Mouse (Mus musculus) forebrain, embryonic 13.5 days (tissue): ENCODE measurements at regions not wholly inside any gene's neighbourhood (a gene's known extent, or its start where the extent isn't known, plus 50 kb on each side); places are given as distances from the start of the nearest gene placed in this dataset.
A peak's percentile ranks its signal among the peaks of the same experiment; 100 is the strongest.

Experiments
- ATAC-seq: fragments of 200-750 bp; cut with Nextera tagmentation; 2 replicates; pipeline ENCODE4 v1.8.0; 2017
- H3K27ac ChIP-seq: fragments of 300-500 bp; sonication (generic); 2 replicates; pipeline ENCODE4 v1.5.1; 2015; ENCODE audit warnings: inconsistent platforms, mild to moderate bottlenecking, moderate library complexity
- H3K27me3 ChIP-seq: fragments of 300-500 bp; sonication (generic); 2 replicates; pipeline ENCODE4 v1.6.1; 2015; ENCODE audit warnings: mild to moderate bottlenecking, inconsistent platforms
- H3K36me3 ChIP-seq: fragments of 300-500 bp; sonication (generic); 2 replicates; pipeline ENCODE4 v1.6.1; 2015; ENCODE audit warnings: mild to moderate bottlenecking, inconsistent platforms; ENCODE audit not compliant: poor library complexity, severe bottlenecking
- H3K4me1 ChIP-seq: fragments of 300-500 bp; sonication (generic); 2 replicates; pipeline ENCODE4 v1.6.1; 2015; ENCODE audit warnings: inconsistent platforms
- H3K4me2 ChIP-seq: fragments of 300-500 bp; sonication (generic); 2 replicates; pipeline ENCODE4 v1.6.1; 2015; ENCODE audit warnings: inconsistent platforms, mild to moderate bottlenecking, moderate library complexity
- H3K4me3 ChIP-seq: fragments of 300-500 bp; sonication (generic); 2 replicates; pipeline ENCODE4 v1.5.1; 2015; ENCODE audit warnings: mild to moderate bottlenecking, inconsistent platforms
- H3K9ac ChIP-seq: fragments of 300-500 bp; sonication (generic); 2 replicates; pipeline ENCODE4 v1.6.1; 2015; ENCODE audit warnings: mild to moderate bottlenecking, inconsistent platforms
- H3K9me3 ChIP-seq: fragments of 300-500 bp; sonication (generic); replicated peaks from 2 replicates; pipeline ENCODE4 v1.6.1; 2016; ENCODE audit warnings: inconsistent platforms
- WGBS: fragments of 180-500 bp; shearing (Covaris S2); methylation state at CpG from one replicate; pipeline ENCODE4 v1.1.7; 2015; 5-methylcytosine and 5-hydroxymethylcytosine counted together

DNA sequence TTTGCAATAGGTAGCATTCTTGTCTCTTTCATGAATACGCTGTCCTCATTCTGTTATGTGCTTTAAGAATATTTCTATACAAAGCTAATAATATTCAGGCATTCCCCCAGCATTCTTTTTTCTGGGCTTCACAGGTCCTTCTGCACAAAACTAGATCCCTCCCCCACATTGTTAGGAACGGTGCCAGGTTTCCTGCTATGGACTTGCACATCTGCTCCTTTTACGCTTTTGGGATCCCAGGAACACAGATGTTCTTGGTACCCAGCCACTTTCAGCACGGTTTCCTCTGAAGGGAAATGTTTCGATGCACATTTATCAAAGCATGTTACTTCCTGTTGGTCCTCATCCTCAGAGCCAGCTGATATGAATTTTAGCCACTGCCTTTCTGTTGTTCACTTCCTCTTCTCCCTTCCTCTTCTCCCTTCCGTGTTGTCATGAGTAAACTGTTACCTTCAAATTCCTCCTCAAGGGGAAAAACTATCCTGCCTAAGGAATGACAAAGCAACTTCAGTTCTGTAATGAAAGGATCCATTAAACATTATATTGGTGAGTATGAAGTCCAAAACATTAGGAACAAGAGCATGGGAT lies 209.9 kb upstream of the Gbe1 start:
- 48% methylated on average over 6 of the region's 6 CpGs for WGBS
- Histone ChIP-seq H3K4me1 (no peaks in the 10 kb centered on the region), H3K4me2 (no peak overlapping the region), H3K36me3 (no peaks in the 10 kb centered on the region), H3K27me3 (no peaks in the 10 kb centered on the region), H3K9me3 (no peaks in the 10 kb centered on the region), H3K27ac (no peak overlapping the region), H3K9ac (no peak overlapping the region), H3K4me3 (no peak overlapping the region)
- ATAC-seq: no peak

DNA sequence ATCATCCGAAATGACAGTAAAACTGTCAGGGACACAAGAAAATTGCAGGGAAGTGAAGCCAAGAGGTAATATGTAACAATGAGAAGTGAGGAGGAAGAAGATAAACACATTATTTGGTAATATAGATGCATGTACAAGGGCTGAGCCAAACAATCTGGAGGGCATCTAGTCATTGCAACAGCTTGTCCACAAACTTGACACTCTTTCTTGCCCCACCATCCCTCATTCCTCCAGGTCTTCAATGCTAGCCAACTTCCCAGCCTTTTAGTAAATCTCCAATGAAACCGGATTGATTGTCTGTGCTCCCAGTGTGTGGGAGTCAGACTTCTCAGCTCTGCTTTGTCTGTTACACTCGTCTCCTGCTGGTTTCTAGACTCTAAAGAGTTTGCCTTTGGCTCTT lies 172.3 kb upstream of the Gbe1 start:
- Histone ChIP-seq H3K36me3 (no peaks in the 10 kb centered on the region), H3K27ac (no peak overlapping the region), H3K4me1 (no peaks in the 10 kb centered on the region), H3K4me2 (no peak overlapping the region), H3K9ac (no peak overlapping the region), H3K4me3 (no peak overlapping the region), H3K27me3 (no peaks in the 10 kb centered on the region), H3K9me3 (no peaks in the 10 kb centered on the region)
- WGBS: 36% methylated on average over 3 of the region's 3 CpGs
- no peak for ATAC-seq

DNA sequence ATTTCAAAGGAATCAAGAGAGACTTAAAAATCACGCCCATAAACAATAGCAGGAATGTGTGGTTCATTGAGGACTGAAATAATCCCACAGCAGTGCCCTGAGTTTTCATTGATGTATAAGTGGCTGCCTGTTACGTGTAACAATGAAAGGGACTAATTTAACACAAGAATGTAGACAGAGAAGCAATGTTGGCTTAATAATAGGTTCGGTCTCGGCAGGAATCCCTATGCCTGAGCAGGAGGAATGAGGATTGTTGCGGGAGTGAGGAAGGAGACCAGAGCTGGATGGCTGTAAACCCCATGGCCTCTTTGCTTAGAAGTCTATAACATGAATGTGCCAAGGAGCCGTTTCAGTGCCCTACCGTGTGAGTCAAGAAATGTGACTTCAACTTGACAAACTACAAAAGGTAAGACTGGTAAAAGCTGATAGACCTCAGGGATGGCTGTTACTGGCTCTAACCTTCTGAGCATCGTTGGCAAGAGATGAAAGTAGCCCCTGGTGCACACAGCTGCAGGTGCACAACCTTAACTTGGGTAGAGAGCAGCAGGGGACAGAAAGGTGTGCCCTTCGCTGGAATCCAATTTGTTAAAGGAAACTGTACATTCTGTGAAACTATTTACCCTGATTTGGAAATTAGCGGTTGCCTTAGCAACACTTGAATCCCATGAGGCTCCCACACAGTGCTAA lies 165.9 kb upstream of the Gbe1 start:
- Histone ChIP-seq H3K4me2 (no peak overlapping the region), H3K36me3 (no peaks in the 10 kb centered on the region), H3K27ac (no peak overlapping the region), H3K27me3 (no peaks in the 10 kb centered on the region), H3K4me1 (peaks cover 11% of the 10 kb centered on the region), H3K9ac (no peak overlapping the region), H3K9me3 (no peaks in the 10 kb centered on the region), H3K4me3 (no peak overlapping the region)
- 15% methylated on average over 10 of the region's 10 CpGs for WGBS
- ATAC-seq: peak; percentile 84

DNA sequence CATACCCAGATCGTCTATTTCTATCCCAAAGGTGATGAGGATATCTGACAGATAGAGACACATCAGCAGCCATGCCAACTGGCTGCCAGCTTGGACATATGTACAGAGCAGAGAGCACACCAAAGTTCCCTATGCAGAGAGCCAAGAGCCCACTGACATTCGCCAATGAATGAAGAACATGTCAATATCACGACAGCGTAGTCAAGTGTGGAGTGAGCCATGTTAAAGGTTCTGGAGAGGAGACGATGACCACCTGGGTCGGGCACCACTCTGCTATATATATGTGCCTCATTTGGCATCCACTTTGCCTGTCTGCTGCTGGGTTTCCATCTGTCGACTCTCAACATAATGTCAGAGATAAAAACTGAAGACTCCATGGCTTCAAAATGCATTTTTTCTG lies 159.2 kb upstream of the Gbe1 start:
- peak; percentile 21; the same call in 1 of the 2 replicates for ATAC-seq
- Histone ChIP-seq H3K9ac (no peak overlapping the region), H3K27ac (no peak overlapping the region), H3K9me3 (no peaks in the 10 kb centered on the region), H3K4me3 (no peak overlapping the region), H3K27me3 (no peaks in the 10 kb centered on the region), H3K4me2 (no peak overlapping the region), H3K36me3 (no peaks in the 10 kb centered on the region), H3K4me1 (no peaks in the 10 kb centered on the region)
- WGBS: 92% methylated on average over 7 of the region's 7 CpGs

DNA sequence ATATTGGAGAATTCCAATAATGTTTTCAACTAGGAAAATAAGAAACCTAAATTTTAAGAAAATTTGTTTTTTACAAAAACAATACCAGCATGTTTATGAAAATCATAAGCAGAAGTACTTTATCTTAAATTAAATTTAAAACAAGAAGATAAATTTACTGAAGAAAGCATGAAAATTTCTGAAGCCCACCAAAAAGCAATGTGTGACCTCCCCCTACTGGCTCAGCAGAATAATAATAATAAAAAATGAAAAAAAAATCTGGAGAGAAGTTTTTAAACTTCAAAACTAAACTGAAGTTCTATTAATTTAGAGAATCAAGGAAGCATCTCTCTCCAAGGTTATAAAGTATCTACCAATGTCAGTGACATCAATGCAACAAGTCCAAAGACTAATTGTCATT lies 153.2 kb upstream of the Gbe1 start:
- Histone ChIP-seq H3K27ac (no peak overlapping the region), H3K4me2 (no peak overlapping the region), H3K4me3 (no peak overlapping the region), H3K27me3 (no peaks in the 10 kb centered on the region), H3K9ac (no peak overlapping the region), H3K9me3 (no peaks in the 10 kb centered on the region), H3K36me3 (no peaks in the 10 kb centered on the region), H3K4me1 (no peaks in the 10 kb centered on the region)
- no peak for ATAC-seq

DNA sequence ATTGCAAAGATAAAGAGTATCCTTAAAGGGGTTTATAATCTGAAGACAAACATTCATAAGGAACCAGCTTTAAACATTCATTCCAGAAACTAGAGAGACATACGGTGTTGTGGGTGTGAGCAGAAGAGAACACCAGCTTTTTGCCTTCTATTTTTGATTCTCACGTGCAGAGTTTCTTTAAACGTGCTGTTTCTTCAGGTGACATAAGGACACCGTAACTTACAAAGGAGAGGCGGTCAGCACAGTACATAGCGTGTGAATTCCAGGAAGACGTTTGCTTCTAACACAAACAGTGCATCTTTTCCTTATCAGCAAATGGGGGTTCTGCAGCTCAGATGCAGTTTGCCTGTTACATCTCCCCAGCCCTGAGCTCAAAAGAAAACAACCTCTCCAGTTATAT lies 138.6 kb upstream of the Gbe1 start:
- no peaks in the 10 kb centered on the region for H3K27me3 ChIP-seq
- H3K36me3 ChIP-seq: no peaks in the 10 kb centered on the region
- H3K9me3 ChIP-seq: no peaks in the 10 kb centered on the region
- 87% methylated on average over 7 of the region's 7 CpGs for WGBS
- H3K4me3 ChIP-seq: no peak overlapping the region
- no peak overlapping the region for H3K4me2 ChIP-seq
- no peaks in the 10 kb centered on the region for H3K4me1 ChIP-seq
- no peak overlapping the region for H3K9ac ChIP-seq
- H3K27ac ChIP-seq: no peak overlapping the region
- ATAC-seq: no peak

DNA sequence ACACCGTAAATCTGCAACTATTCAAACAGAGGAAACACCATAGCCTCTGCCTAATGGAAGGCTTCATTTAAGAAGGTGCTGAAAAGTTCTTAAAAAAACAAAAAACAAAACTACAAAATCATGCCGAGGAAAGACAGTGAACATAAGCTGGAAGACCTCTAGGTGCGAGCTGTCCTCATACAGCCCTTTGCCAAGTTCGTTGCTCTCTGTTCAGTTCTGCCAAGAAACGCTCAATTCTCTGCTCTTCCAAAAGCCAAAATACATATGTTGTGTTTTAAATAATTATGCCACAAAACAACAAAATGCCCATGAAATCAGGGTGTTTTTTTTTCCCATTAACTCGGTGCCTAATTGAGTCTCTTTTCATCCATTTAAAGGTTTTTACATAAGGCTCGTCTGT lies 134.8 kb upstream of the Gbe1 start:
- 67% methylated on average over 7 of the region's 7 CpGs for WGBS
- no peak for ATAC-seq
- H3K27ac ChIP-seq: no peak overlapping the region
- H3K36me3 ChIP-seq: no peaks in the 10 kb centered on the region
- no peak overlapping the region for H3K4me2 ChIP-seq
- H3K27me3 ChIP-seq: no peaks in the 10 kb centered on the region
- H3K4me3 ChIP-seq: no peak overlapping the region
- H3K4me1 ChIP-seq: no peaks in the 10 kb centered on the region
- H3K9me3 ChIP-seq: no peaks in the 10 kb centered on the region
- no peak overlapping the region for H3K9ac ChIP-seq

DNA sequence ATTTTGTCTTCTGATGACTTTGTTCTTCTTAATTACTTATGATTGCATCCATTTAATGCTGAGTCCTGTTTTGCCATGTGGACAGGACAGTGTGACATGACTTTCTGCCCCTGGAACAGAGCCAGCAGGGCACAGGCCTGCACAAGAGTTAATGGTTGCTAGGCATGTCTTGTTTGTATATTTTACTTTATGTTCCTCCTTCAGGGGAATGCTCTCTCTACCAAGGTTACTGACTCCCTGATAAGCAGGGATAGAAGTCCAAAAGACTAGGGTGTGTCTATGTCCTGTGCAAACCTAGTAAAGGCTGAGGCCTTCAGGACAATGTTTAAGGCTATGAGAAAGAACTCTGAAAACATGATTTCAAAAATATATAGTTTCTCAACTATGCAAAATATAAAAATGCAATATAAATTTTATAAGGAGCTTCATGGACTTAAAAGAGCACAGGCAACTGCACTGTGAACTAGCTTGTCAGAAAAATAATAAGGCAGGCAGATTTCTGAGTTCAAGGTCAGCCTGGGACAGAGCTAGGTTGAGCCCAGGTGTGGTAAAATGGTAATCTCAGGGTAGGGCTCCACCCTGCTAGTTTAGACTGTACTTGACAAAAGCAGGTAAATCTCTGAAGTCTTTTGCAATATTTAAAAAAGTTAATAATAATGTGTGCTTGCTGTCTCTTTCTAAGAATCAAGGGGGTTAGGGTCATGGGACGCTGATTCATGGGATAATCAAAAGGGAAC lies 99.7 kb upstream of the Gbe1 start:
- no peaks in the 10 kb centered on the region for H3K9me3 ChIP-seq
- no peak for ATAC-seq
- H3K27ac ChIP-seq: no peak overlapping the region
- H3K9ac ChIP-seq: no peak overlapping the region
- 43% methylated on average over 1 of the region's 1 CpGs for WGBS
- H3K4me3 ChIP-seq: no peak overlapping the region
- H3K36me3 ChIP-seq: no peaks in the 10 kb centered on the region
- H3K4me2 ChIP-seq: no peak overlapping the region
- 0 out of 2 replicates have a peak, but pooled peaks cover 4% of the 10 kb centered on the region for H3K4me1 ChIP-seq
- no peaks in the 10 kb centered on the region for H3K27me3 ChIP-seq

DNA sequence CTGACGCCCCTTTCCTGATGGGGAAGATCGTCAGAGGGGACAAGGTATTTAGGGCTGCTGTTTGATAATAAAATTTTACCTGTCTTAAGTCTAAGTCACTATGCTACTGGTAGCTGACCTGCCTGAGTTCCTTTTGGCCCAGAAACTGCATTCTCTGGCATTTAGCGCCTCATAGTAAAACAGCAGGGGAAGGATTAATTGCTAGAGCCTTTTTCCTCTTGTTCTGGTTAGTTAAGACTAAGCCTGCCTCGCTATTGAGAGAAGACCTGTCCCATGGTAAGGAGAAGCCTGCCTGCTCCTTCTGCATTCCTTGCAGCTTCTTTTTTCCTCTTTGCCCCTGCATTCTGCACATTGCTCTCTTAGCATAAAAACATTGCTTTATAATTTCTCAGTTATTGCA lies 98.9 kb upstream of the Gbe1 start:
- Histone ChIP-seq H3K36me3 (no peaks in the 10 kb centered on the region), H3K27ac (no peak overlapping the region), H3K9ac (no peak overlapping the region), H3K4me3 (no peak overlapping the region), H3K4me1 (0 out of 2 replicates have a peak, but pooled peaks cover 4% of the 10 kb centered on the region), H3K4me2 (no peak overlapping the region), H3K27me3 (no peaks in the 10 kb centered on the region), H3K9me3 (no peaks in the 10 kb centered on the region)
- 10% methylated on average over 4 of the region's 4 CpGs for WGBS
- no peak for ATAC-seq

DNA sequence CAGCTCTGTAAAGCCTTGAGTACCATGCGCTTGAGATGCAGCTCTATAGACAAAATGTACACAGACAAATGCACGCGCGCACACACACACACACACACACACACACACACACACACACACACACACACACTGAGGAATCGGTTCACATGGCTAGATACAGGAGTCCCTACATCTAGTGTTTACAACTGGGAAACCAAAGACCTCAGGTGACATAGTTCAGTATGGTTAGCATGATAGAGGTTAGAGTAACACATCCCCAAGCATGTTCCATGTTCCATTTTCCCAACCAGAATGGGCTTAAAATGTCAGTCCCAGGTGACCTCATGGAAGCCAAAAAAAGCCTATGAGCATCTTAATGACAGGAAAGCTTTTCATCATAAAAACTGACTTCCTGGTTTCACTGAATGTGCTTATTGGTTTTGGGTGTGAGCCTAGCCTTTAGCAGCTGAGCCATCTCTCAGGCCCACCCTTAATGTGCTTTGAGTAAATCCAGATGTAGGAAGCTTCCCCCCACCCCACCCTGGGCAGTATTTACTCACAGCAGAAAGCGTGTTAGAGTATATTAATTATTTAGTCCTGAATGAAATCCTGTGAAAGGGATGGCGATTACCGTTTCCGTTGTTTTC lies 86.0 kb upstream of the Gbe1 start:
- ATAC-seq: no peak
- Histone ChIP-seq H3K9ac (no peak overlapping the region), H3K27ac (no peak overlapping the region), H3K36me3 (no peaks in the 10 kb centered on the region), H3K27me3 (no peaks in the 10 kb centered on the region), H3K4me2 (no peak overlapping the region), H3K9me3 (no peaks in the 10 kb centered on the region), H3K4me1 (no peaks in the 10 kb centered on the region), H3K4me3 (no peak overlapping the region)
- 93% methylated on average over 9 of the region's 9 CpGs for WGBS

DNA sequence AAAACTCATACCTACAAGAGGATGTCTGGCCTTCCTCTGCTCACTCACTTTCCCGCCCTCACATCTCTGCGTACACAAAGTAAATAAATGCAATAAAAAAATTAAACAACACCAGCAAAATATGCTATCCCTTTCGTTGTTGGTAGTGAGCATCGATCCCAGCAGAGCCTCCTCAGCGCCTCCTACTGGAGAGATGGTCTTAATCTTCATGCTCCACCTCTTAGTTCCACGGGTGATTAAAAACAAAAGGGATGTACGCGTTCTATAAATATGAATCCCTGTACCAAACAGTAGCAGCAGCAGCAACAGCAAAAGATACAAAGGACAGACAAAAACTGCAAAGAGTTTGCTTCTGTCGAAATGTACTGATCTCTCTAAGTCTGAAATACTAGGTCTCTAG lies 81.0 kb upstream of the Gbe1 start:
- WGBS: 90% methylated on average over 9 of the region's 9 CpGs
- H3K27me3 ChIP-seq: no peaks in the 10 kb centered on the region

DNA sequence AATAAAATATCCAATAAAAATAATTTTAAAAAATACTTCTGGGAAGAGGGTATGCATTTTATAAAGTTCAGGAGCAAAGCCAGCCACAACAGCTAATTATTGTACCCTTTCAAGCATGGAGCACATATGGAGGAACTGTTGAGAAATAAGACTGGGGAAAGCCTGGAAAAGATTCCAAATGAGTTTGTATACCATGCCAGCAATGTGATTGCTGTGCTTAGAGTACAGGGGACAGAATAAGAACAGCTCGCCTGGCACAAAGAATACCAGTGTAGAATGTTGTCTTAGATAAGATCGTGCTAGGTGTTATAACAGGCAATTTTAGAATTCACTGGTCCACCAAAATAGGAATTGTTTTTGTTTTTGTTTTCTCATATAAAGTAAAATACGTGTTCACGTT lies 78.6 kb upstream of the Gbe1 start:
- Histone ChIP-seq H3K9ac (no peak overlapping the region), H3K4me3 (no peak overlapping the region), H3K4me1 (peaks cover 10% of the 10 kb centered on the region; the same call in 1 of the 2 replicates), H3K27ac (no peak overlapping the region), H3K4me2 (no peak overlapping the region), H3K27me3 (no peaks in the 10 kb centered on the region), H3K9me3 (no peaks in the 10 kb centered on the region), H3K36me3 (no peaks in the 10 kb centered on the region)
- ATAC-seq: peak; percentile 51; the same call in 1 of the 2 replicates
- 91% methylated on average over 4 of the region's 4 CpGs for WGBS

More for the DNA sequence above, 81.0 kb upstream of the Gbe1 start:
- H3K4me2 ChIP-seq: no peak overlapping the region
- no peak for ATAC-seq
- no peaks in the 10 kb centered on the region for H3K4me1 ChIP-seq
- H3K9ac ChIP-seq: no peak overlapping the region
- H3K4me3 ChIP-seq: no peak overlapping the region
- H3K36me3 ChIP-seq: no peaks in the 10 kb centered on the region
- no peaks in the 10 kb centered on the region for H3K9me3 ChIP-seq
- no peak overlapping the region for H3K27ac ChIP-seq
